Mouse (Mus musculus): ENCODE measurements around the gene Wipf2.
"Not testable (repeated sequence)": the region's sequence is repeated elsewhere in the genome, so short reads cannot be mapped to it uniquely, and the experiment has no call there.

The Wipf2 gene

DNA sequence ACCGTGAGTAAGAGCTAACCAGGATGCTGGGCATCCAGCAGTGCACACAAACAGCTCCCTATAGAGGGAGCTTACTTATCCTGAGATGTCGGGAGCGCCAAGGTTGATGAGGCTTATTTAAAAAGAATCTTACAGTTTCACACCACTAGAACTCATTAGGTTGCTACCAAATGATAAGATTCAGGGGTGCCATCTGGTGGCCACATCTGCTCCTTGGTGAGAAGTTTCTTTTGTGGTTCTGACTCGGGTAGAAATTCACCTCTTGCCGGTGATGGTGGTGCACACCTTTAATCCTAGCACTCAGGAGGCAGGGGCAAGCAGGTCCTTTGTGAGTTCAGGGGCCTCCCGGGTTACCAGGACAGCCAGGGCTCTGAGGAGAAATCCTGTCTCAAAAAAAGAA lies 46.2 kb downstream of the Wipf2 start:
- peak; percentile 54 to 71 for DNase-seq (ENCODE audit: low spot score in 2 of 2)

- no peak for DNase-seq (ENCODE audit: low spot score in 2 of 2)
These were observed 47.0 kb downstream of the Wipf2 start for GRCm38 (mm10) chr11:98910415-98910814.

GRCm38 (mm10) chr11:98911498-98911897 lies 48.1 kb downstream of the Wipf2 start:
- DNase-seq (ENCODE audit: low spot score in 2 of 2), result no peak

DNA sequence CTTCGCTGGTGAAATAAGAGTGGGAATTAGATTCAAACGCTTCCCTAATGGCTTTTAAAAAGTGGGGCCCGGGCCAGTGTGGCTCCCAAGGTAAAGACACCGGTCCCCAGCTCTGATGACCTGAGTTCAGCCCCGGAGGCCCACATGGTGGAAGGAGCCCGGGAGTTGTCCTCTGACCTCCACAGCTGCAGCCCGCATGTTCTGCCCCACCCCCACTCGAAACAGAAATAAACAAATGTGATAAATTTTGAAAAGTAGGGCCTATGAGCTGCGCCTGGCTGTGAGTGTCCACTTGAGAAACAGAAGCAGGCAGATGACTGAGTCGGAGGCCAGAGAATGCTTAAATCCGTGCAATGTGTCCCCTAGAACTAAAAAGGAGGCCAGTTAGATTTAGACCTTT lies 50.8 kb downstream of the Wipf2 start:
- no peak for DNase-seq (ENCODE audit: low spot score in 2 of 2)

DNA sequence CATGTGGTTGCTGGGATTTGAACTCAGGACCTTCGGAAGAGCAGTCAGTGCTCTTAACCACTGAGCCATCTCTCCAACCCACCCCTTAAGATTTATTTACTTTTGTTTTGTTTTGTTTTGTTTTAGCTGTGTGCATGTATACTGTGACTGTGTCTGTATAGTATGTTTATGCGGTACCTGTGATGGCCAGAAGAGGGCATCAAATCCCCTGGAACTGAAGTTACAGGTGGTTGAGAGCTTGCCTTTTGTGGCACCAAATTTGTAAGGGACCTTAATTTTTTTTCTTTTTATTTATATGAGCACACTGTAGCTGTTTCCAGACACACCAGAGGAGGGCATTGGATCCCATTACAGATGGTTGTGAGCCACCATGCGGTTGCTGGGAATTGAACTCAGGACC lies 52.9 kb downstream of the Wipf2 start:
- DNase-seq (ENCODE audit: low spot score in 2 of 2), result peak in 1 of 2 experiments; percentile 58

- no peak for DNase-seq (ENCODE audit: low spot score in 2 of 2)
These were observed 54.1 kb downstream of the Wipf2 start for GRCm38 (mm10) chr11:98917428-98918005.

- DNase-seq (ENCODE audit: low spot score in 2 of 2), result peak; percentile 55 to 64
These were observed 54.8 kb downstream of the Wipf2 start for GRCm38 (mm10) chr11:98918231-98918630.

GRCm38 (mm10) chr11:98919009-98919408 lies 55.6 kb downstream of the Wipf2 start:
- no peak for DNase-seq (ENCODE audit: low spot score in 2 of 2)

- DNase-seq (ENCODE audit: low spot score in 2 of 2), result not testable (repeated sequence)
These were observed 58.4 kb downstream of the Wipf2 start for GRCm38 (mm10) chr11:98921813-98922212.

DNA sequence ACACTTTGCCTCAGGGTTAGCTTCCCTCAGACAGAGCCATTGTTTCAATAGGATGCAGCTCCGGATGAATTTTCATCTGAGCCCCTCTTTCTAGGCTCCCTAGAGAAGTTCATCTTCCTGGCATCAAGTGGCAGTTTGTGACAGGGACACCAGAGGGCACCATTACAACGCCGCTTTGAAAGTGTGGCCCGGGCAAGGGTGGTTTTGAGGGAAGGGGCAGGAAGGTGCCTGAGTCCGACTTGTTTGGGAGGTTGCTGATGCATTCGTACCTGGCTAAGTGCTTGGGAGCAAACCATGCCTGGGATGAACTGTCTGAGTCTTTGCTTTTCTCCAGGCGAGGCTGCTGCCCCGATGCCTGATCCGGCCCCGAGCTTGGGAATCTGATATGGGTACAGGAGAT lies 58.9 kb downstream of the Wipf2 start:
- DNase-seq (ENCODE audit: low spot score in 2 of 2), result peak in 1 of 2 experiments; percentile 65

GRCm38 (mm10) chr11:98922851-98923711 lies 59.6 kb downstream of the Wipf2 start:
- not testable (repeated sequence) for DNase-seq (ENCODE audit: low spot score in 2 of 2)

GRCm38 (mm10) chr11:98924633-98925175 lies 61.3 kb downstream of the Wipf2 start:
- no peak for DNase-seq (ENCODE audit: low spot score in 2 of 2)

DNA sequence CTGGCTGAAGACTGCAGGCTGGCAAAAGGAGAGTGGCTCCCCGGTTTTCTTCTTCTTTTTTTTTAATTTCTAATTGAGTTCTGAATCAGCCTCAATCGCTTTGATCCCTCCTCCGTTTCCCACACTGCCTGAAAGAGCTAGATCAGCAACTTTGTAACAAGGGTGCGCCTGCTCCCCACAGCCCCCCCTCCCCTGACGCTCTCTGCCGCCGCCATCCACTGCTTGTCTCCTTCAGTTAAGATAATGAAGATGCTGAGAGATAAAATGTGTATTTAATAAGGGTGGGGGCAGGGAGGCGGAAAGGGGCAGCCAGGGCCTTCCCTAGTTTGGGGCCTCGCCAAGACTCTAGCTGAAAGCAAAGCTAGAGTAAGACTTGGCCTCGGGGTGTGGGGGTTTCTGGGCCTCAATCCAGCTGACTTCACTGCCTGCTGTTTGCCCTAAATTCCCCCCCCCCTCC lies 61.9 kb downstream of the Wipf2 start:
- no peak for DNase-seq (ENCODE audit: low spot score in 2 of 2)

GRCm38 (mm10) chr11:98925868-98926311 lies 62.5 kb downstream of the Wipf2 start:
- DNase-seq (ENCODE audit: low spot score in 2 of 2), result no peak

DNA sequence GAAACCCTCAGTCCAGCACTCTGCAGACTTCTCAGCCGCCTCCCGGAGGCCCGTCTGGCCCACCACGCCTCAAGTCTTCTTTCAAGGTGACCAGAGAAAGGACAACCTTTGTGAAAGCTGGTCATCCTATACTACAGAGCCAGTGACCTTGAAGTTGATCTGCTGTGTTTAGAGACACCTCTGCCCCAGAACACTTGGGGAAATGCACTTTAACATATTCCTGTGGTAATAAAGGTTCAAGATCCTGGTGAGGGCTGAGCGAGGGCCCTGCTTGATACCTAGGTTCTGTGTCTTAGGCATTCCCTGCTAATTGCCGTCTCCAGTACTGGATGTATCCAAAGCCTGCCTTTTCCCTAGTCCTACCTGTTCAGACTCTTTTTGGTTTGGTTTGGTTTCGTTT lies 63.1 kb downstream of the Wipf2 start:
- DNase-seq (ENCODE audit: low spot score in 2 of 2), result no peak

- DNase-seq (ENCODE audit: low spot score in 2 of 2), result no peak
These were observed 64.1 kb downstream of the Wipf2 start, which contains the start of gene Rara for GRCm38 (mm10) chr11:98927438-98928076. Gene Rara (plus strand): TSS chr11:98927818.

- DNase-seq (ENCODE audit: low spot score in 2 of 2), result no peak
These were observed 64.9 kb downstream of the Wipf2 start for GRCm38 (mm10) chr11:98928186-98928893.

- no peak for DNase-seq (ENCODE audit: low spot score in 2 of 2)
These were observed 66.1 kb downstream of the Wipf2 start for GRCm38 (mm10) chr11:98929503-98929902.

GRCm38 (mm10) chr11:98930127-98930601 lies 66.7 kb downstream of the Wipf2 start:
- no peak for DNase-seq (ENCODE audit: low spot score in 2 of 2)

GRCm38 (mm10) chr11:98930773-98931512 lies 67.5 kb downstream of the Wipf2 start:
- no peak for DNase-seq (ENCODE audit: low spot score in 2 of 2)

Data from natural killer cell, adult 2 months (primary cell).